Mouse (Mus musculus) heart, embryonic 10.5 days (tissue): ENCODE data around the gene Dhx37. TPM values are rescaled to one million over a fixed set of nuclear protein-coding genes. Genes with fewer than 3 reads are reported as not detected.
A peak's percentile ranks its signal among the peaks of the same experiment; 100 is the strongest.

Source experiments
- DNase-seq: peaks from one replicate; pipeline ENCODE4 v3.0.0-alpha.2; 2017; ENCODE audit warnings: low spot score
- H3K27ac ChIP-seq: fragments of 300-500 bp; sonication (generic); 2 replicates; pipeline ENCODE4 v1.5.1; 2016; ENCODE audit warnings: mild to moderate bottlenecking
- H3K27me3 ChIP-seq: fragments of 300-500 bp; sonication (generic); 2 replicates; pipeline ENCODE4 v1.6.1; 2016; ENCODE audit warnings: mild to moderate bottlenecking; ENCODE audit not compliant: poor library complexity, insufficient read depth, severe bottlenecking
- H3K36me3 ChIP-seq: fragments of 300-500 bp; sonication (generic); 2 replicates; pipeline ENCODE4 v1.6.1; 2016; ENCODE audit warnings: mild to moderate bottlenecking, moderate library complexity
- H3K4me1 ChIP-seq: fragments of 300-500 bp; sonication (generic); 2 replicates; pipeline ENCODE4 v1.6.1; 2016; ENCODE audit warnings: mild to moderate bottlenecking
- H3K4me3 ChIP-seq: fragments of 300-500 bp; sonication (generic); 2 replicates; pipeline ENCODE4 v1.5.1; 2016; ENCODE audit warnings: mild to moderate bottlenecking, moderate library complexity
- H3K9me3 ChIP-seq: fragments of 300-500 bp; sonication (generic); 2 replicates; pipeline ENCODE4 v1.6.1; 2016; ENCODE audit warnings: mild to moderate bottlenecking, moderate library complexity
- WGBS: fragments of 180-500 bp; shearing (Covaris S2); methylation state at CpG from one replicate; pipeline ENCODE4 v1.1.7; 2016; 5-methylcytosine and 5-hydroxymethylcytosine counted together
- polyA plus RNA-seq: library from polyadenylated mRNA; unstranded; fragments of >200 nt; fragmentation: Nextera tagmentation; extraction: Ambion mirVana; gene quantifications from 2 replicates; pipeline ENCODE4 v1.2.1, GENCODE M21; 2016

Gene Dhx37
- 15.9 and 18.7 TPM in 2 replicates for polyA plus RNA-seq

- Histone ChIP-seq H3K27ac (peak within 1 kb of the TSS; percentile 95), H3K4me1 (peaks cover 15% of the 10 kb centered on the region), H3K4me3 (peak within 1 kb of the TSS; percentile 99), H3K36me3 (peaks cover 29% of the 10 kb centered on the region), H3K9me3 (no peaks in the 10 kb centered on the region), H3K27me3 (no peaks in the 10 kb centered on the region)
- WGBS, result 0% methylated on average over 46 of the region's 46 CpGs
- peak; percentile 97 for DNase-seq
Observed at GRCm38 (mm10) chr5:125433793-125434337, at the start of gene Dhx37. Gene Dhx37 (minus strand): TSS chr5:125434121.

- no peak for DNase-seq
- no peak overlapping the region for H3K27ac ChIP-seq
- 0 out of 2 replicates have a peak, but pooled peaks cover 7% of the 10 kb centered on the region for H3K4me1 ChIP-seq
- no peaks in the 10 kb centered on the region for H3K9me3 ChIP-seq
- 85% methylated on average over 7 of the region's 7 CpGs for WGBS
- no peak overlapping the region for H3K4me3 ChIP-seq
- peaks cover 31% of the 10 kb centered on the region for H3K36me3 ChIP-seq
- no peaks in the 10 kb centered on the region for H3K27me3 ChIP-seq
Observed at GRCm38 (mm10) chr5:125482474-125482873, 48.6 kb upstream of the Dhx37 start.

GRCm38 (mm10) chr5:125480434-125481231 lies 46.7 kb upstream of the Dhx37 start:
- H3K9me3 ChIP-seq, result no peaks in the 10 kb centered on the region
- peaks cover 22% of the 10 kb centered on the region for H3K4me1 ChIP-seq
- peaks cover 26% of the 10 kb centered on the region for H3K36me3 ChIP-seq
- no peak overlapping the region for H3K27ac ChIP-seq
- no peak overlapping the region for H3K4me3 ChIP-seq
- no peaks in the 10 kb centered on the region for H3K27me3 ChIP-seq
- DNase-seq, result no peak
- 82% methylated on average over 11 of the region's 11 CpGs for WGBS

GRCm38 (mm10) chr5:125479376-125479775 lies 45.5 kb upstream of the Dhx37 start:
- WGBS, result 85% methylated on average over 3 of the region's 3 CpGs

GRCm38 (mm10) chr5:125478037-125478436 lies 44.1 kb upstream of the Dhx37 start:
- Histone ChIP-seq H3K4me3 (no peak overlapping the region), H3K27ac (no peak overlapping the region)
- WGBS, result 80% methylated on average over 7 of the region's 7 CpGs

More at GRCm38 (mm10) chr5:125479376-125479775, 45.5 kb upstream of the Dhx37 start:
- Histone ChIP-seq H3K9me3 (no peaks in the 10 kb centered on the region), H3K4me1 (peaks cover 25% of the 10 kb centered on the region), H3K36me3 (peaks cover 19% of the 10 kb centered on the region), H3K4me3 (no peak overlapping the region), H3K27ac (no peak overlapping the region), H3K27me3 (no peaks in the 10 kb centered on the region)
- DNase-seq, result no peak

GRCm38 (mm10) chr5:125477533-125477932 lies 43.6 kb upstream of the Dhx37 start:
- no peak overlapping the region for H3K27ac ChIP-seq
- H3K36me3 ChIP-seq, result peaks cover 3% of the 10 kb centered on the region; the same call in 1 of the 2 replicates
- WGBS, result 56% methylated on average over 7 of the region's 7 CpGs
- no peaks in the 10 kb centered on the region for H3K9me3 ChIP-seq
- no peak for DNase-seq
- no peaks in the 10 kb centered on the region for H3K27me3 ChIP-seq
- peaks cover 25% of the 10 kb centered on the region for H3K4me1 ChIP-seq
- no peak overlapping the region for H3K4me3 ChIP-seq

More at GRCm38 (mm10) chr5:125478037-125478436, 44.1 kb upstream of the Dhx37 start:
- Histone ChIP-seq H3K27me3 (no peaks in the 10 kb centered on the region), H3K4me1 (peaks cover 25% of the 10 kb centered on the region), H3K36me3 (peaks cover 8% of the 10 kb centered on the region), H3K9me3 (no peaks in the 10 kb centered on the region)
- no peak for DNase-seq

- H3K27me3 ChIP-seq, result no peaks in the 10 kb centered on the region; the same call in 1 of the 2 replicates
- H3K27ac ChIP-seq, result no peak overlapping the region
- H3K36me3 ChIP-seq, result no peaks in the 10 kb centered on the region; the same call in 1 of the 2 replicates
- DNase-seq, result no peak
- H3K9me3 ChIP-seq, result no peaks in the 10 kb centered on the region
- peak overlapping the region; percentile 87 for H3K4me3 ChIP-seq
- H3K4me1 ChIP-seq, result peaks cover 25% of the 10 kb centered on the region
- WGBS, result 67% methylated on average over 7 of the region's 7 CpGs
Observed at GRCm38 (mm10) chr5:125476799-125477198, 42.9 kb upstream of the Dhx37 start.

GRCm38 (mm10) chr5:125476286-125476625 lies 42.3 kb upstream of the Dhx37 start:
- Histone ChIP-seq H3K36me3 (no peaks in the 10 kb centered on the region; the same call in 1 of the 2 replicates), H3K9me3 (no peaks in the 10 kb centered on the region), H3K27me3 (no peaks in the 10 kb centered on the region; the same call in 1 of the 2 replicates), H3K4me1 (peaks cover 25% of the 10 kb centered on the region), H3K27ac (peak overlapping the region; percentile 87), H3K4me3 (peak overlapping the region; percentile 87)
- DNase-seq, result no peak
- WGBS, result 17% methylated on average over 5 of the region's 5 CpGs

- Histone ChIP-seq H3K36me3 (no peaks in the 10 kb centered on the region; the same call in 1 of the 2 replicates), H3K9me3 (no peaks in the 10 kb centered on the region), H3K27ac (peak within 1 kb of the TSS; percentile 87), H3K27me3 (no peaks in the 10 kb centered on the region; the same call in 1 of the 2 replicates), H3K4me1 (peaks cover 25% of the 10 kb centered on the region), H3K4me3 (peak within 1 kb of the TSS; percentile 87)
- WGBS, result under 1% methylated on average over 60 of the region's 60 CpGs
- DNase-seq, result peak; percentile 98
Observed at GRCm38 (mm10) chr5:125475601-125476285, 41.8 kb upstream of the Dhx37 start, which contains the start of gene Aacs. Gene Aacs (plus strand): TSS chr5:125475814.

- no peak for DNase-seq
- peaks cover 25% of the 10 kb centered on the region for H3K4me1 ChIP-seq
- no peaks in the 10 kb centered on the region for H3K9me3 ChIP-seq
- H3K27ac ChIP-seq, result peak overlapping the region; percentile 42; the same call in 1 of the 2 replicates
- WGBS, result 59% methylated on average over 12 of the region's 12 CpGs
- no peaks in the 10 kb centered on the region; the same call in 1 of the 2 replicates for H3K36me3 ChIP-seq
- peak overlapping the region; percentile 87 for H3K4me3 ChIP-seq
- no peaks in the 10 kb centered on the region; the same call in 1 of the 2 replicates for H3K27me3 ChIP-seq
Observed at GRCm38 (mm10) chr5:125475030-125475429, 41.1 kb upstream of the Dhx37 start.

- WGBS, result 72% methylated on average over 9 of the region's 9 CpGs
- DNase-seq, result no peak
- Histone ChIP-seq H3K27ac (no peak overlapping the region), H3K36me3 (no peaks in the 10 kb centered on the region), H3K4me3 (no peak overlapping the region), H3K27me3 (no peaks in the 10 kb centered on the region; the same call in 1 of the 2 replicates), H3K4me1 (peaks cover 22% of the 10 kb centered on the region), H3K9me3 (no peaks in the 10 kb centered on the region)
Observed at GRCm38 (mm10) chr5:125472796-125473475, 39.0 kb upstream of the Dhx37 start.

GRCm38 (mm10) chr5:125470713-125471112 lies 36.8 kb upstream of the Dhx37 start:
- no peaks in the 10 kb centered on the region for H3K9me3 ChIP-seq
- 0 out of 2 replicates have a peak, but pooled peaks cover 3% of the 10 kb centered on the region for H3K4me1 ChIP-seq
- DNase-seq, result no peak
- H3K27me3 ChIP-seq, result no peaks in the 10 kb centered on the region; the same call in 1 of the 2 replicates
- H3K36me3 ChIP-seq, result no peaks in the 10 kb centered on the region
- 88% methylated on average over 4 of the region's 4 CpGs for WGBS
- H3K27ac ChIP-seq, result no peak overlapping the region
- H3K4me3 ChIP-seq, result no peak overlapping the region
